Mouse (Mus musculus): ENCODE results near the gene Qser1.

Qser1 gene

DNA sequence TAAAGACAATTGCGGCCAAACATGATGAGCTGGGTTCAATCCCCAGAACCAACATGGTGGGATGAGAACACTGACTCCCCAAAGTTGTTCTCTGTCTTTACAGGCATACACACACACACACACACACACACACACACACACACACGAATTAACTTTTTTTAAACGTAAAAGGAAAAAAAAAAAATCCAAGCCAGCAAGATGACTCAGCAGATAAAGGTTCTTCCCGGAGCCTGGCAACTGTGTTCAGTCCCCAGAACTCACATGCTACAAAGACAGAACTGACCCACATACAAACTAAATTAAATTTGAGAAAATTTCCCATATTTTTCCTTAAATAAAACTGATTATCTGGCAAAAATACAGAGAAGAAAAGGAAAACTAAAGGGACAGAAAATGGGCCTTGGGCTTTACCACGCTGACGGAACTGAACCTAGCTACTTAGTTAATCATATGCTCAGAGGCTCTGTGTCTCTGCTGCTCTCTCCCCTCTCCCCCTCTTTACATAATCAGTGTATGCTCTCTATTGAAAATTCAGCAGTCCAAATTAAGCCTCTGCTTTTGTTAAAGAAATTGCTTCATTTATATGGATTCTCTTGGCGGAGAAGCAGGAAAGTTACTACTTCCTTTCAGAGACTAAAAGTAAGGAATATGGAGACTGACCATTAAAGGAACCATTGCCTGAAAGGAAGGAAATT lies 83.9 kb downstream of the Qser1 start:
- no peak for DNase-seq

DNA sequence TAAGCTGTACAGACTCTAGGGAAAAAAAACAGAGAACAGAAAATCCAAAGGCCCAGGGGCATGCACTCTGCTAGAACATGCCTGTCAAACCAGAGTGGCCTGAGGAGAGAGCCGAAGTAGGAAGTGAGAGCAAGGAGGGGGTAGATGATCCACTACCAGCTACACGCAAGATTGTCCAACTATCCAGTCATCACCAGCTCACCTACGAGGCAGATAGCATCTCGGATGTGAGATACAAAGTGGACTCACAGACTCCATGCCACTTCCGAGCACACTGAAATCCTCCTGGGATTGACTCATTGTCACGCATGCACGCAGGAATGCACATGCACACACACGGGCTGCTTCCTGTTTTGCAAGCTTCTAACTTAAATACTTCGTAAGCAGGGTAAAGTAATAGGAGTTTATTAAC lies 84.5 kb downstream of the Qser1 start:
- DNase-seq = peak in 1 of 2 experiments; percentile 5

DNA sequence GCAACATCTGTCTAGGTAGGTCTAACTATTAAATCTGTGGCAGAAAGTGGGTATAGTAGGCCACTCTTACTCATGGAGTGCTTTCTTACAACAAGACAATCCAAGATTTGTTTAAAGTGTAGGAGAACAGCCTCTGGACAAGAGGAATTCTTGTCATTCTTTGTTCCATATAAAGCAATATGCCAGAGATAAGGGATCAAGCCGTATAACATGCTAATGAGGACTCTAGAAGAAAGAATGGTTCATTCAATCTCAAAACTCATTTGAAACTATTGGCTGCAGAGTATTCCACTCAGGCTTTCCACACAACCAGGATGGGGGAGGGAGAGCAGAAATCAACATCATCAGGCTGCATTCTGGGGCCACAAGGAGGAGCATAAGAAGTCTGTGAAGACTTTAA lies 89.2 kb downstream of the Qser1 start:
- DNase-seq = no peak

DNA sequence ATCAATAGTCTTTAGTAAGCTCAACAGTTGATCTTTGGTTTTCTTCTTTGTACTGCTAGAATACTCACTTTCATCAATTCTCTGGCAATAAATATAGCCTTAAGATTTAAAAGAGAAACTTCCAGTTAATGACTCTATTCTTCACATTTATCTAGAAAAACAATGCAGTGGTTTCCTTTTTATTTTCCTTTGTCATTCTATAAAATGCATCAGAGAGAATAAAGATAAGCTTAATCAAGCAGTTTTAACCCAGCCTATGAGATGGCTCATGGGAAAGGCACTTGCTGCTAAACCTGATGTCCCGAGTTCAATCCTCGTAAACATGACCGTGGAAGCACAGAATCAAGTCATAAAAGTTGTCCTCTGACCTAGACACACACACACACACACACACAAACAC lies 94.5 kb downstream of the Qser1 start:
- no peak for DNase-seq

DNA sequence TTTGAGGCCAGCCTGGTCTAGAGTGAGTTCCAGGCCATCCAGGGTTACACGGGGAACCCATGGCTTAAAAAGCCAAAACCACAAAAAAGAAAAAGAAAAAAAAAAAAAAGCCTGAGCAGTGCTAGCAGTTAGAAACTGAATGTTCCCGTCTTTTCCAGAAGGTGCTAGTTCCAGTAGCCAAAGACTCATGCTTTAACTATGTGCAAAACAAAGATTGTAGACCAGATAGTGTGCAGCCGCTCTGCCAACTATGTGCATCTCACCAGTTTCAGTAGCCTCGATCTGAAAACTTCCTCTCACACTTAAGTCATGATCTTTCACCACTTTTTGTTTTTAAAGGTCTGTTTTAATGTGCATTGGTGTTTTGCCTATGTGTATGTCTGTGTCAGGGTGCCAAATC lies 98.7 kb downstream of the Qser1 start:
- peak in 1 of 2 experiments; percentile 3 for DNase-seq

DNA sequence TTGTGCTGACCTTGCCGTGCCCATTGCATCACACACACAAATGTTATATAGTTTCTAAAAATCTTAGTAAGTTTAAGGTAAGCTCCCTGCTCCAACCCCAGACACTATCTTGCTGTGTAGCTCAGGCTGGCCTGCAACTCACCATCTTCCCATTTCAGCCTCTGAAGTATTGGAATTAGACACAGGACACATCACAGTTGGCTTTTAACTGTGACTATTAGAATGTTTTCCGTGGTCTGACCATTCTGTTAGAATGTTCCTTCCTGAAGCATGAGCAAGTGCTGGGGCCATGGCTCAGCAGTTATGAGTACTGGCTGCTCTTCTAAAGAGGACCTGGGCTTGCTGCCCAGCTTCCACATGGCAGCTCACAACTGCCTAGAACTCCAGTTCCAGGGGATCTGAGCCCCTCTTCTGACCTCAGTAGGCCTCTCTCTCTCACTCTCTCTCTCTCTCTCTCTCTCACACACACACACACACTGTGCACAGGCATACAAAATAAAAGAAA lies 99.3 kb downstream of the Qser1 start:
- DNase-seq = no peak

DNA sequence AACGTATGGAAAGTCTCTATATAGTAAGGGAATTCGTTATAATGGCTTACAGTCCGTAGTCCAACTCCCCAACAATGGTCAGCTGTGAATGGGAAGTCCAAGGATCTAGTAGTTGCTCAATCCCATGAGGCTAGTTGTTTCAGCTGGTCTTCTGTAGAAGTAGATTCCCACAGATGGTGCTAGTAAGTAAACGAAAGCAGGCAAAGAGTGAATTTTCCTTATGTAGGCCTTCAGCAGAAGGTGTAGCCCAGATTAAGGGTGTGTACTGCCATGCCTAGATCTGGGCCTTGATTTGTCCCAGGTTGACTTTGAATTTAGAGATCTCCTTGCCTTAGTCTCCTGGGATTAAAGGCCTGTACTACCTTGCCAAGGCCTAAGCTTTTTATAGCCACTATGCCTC lies 100.3 kb downstream of the Qser1 start, which contains the start of gene Pin1rt1:
TSS of gene Pin1rt1 (minus strand) at position 101 of the 400 bp plus-strand sequence.
- DNase-seq = no peak

DNA sequence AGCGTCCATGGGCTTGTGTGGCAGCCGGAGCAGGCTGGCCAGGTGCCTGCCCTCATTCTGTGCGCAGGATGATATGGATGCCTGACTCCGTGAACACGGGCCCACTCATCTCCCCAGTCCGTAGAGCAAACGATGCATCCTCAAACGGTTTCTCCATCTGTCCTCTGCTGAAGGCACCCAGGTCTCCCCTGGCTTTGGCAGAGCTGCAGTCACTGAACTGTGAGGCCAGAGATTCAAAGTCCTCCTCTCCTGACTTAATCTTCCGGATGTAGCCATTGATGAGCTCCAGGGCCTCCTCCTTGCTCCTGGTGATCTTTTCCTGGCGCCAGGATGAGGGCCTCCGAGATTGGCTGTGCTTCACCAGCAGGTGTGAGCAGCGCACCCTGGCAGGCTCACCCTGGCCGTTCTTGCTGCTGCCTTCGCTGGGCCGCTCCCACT lies 102.3 kb downstream of the Qser1 start:
- peak in 1 of 2 experiments; percentile 11 for DNase-seq

DNA sequence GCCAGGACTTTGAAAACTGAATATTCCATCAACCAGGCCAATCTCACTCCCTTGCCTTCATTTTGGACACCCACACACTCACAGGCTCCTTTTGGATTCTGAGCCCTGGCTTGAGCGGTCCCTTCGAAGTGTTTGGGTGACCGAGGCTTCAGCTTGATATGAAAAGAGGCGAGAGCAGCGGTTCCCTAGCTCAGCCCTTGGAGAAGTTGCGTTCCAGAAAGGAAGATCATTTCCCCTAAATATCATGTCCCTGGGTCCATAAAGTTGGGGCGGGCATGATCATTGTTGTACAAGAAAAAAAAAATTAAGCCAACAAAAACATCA lies 104.1 kb downstream of the Qser1 start:
- DNase-seq = no peak

DNA sequence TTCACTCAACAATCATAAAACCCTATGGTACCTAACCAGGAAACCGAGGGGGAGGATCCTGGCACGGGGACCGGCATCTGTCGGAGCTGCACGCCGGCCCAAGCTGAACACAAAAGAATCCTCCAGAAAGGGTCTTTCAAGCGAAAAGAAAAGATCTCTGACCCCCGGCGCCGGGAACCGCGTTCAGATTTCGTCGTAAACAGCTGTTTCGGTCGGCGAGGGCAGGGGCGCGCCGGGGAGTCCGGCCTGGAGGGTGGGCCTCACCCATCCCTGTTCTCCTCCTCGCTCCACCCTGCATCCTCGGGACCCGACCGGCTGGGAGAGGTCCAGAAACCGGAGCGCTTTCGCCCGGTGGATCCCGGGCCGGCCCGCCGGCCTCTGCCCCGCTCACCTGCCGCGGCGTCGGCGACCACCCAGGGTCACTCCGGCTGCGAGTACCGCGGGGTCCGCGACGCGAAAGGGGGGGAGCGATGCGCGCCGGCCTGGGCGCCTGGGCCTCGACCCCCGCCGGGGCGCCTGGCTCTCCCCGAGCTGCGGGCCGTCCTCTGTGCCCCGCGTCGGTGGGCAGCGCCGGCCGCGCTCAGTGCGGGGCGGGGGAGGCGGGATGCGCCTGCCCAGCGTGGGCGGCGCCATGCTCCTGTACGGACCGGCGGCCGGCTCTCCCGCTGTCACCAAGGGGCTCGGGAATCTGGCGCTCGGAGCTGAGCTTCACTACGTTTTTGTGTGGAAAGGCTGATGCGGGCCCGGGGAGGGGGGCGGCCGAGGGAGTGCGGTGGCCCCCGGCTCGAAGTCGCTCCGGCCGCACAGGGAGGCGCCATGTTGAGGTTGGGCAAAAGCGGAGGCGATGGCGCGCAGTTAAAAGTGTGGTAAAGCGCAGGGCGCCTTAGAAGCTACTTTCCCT lies 104.7 kb downstream of the Qser1 start, which contains the start of gene Tcp11l1:
TSS of gene Tcp11l1 (minus strand) at position 585 of the 901 bp plus-strand sequence.
- DNase-seq = peak; percentile 54 to 57

DNA sequence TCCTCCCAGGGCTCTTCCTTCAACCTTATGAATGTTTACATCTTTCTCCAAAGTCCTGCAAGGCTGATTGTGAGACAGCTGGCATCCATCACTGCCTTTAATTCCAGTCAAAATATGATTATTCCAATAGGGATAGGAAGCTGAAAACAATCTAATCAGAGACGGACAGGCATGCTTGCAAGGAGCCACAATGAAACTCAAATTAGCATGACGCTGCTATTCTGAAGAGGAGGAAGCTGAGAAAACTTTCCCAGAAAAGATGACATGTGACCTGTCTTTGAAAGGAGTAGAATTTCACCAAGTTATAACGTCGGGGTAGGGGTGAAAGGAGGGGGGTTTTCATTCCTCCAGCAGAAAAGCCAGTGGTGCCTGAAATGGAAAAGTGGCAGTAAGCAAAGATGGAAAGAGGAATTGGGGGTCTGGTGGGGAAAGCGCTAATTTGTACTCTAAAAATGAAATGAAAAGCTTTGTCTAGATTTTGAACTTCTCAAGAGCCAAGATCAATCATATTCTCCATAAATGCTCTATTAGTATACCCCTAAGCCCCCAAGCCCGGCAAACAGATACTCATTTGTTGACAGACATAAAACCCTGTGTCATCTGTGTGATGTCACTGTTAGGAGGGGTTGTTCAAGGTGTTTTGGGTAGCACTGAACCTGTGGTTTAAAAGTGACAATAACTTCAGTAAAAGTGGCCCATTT lies 105.7 kb downstream of the Qser1 start:
- DNase-seq = no peak

DNA sequence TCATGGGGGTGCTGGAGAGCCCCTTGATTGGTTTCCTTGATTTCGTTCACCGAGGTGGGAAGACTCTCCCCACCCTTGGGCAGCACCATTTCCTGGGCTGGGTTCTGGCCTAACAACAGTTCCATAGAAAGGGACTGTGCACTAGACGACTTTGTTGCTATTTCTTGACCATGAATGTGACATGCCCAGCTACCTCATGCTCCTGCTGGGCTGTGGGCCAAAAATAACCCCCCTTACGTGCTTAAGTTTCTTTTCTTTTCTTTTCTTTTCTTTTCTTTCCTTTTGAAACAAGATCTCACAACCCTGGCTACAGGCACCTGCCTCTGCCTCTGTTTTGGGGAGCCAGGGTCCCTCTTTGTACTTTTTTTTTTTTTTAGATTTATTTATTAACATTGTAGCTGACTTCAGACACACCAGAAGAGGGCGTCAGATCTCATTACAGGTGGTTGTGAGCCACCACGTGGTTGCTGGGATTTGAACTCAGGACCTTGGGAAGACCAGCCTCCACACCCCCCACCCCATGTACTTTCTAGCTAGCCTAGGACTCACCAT lies 106.7 kb downstream of the Qser1 start:
- no peak for DNase-seq

Data from lung, adult 18-20 months (tissue).